Mouse (Mus musculus): ENCODE results near the gene Cd164. TPM values are rescaled to one million over a fixed set of nuclear protein-coding genes. Genes with fewer than 3 reads are reported as not detected.

Gene Cd164
- polyA plus RNA-seq, 2 experiments: 30.2 to 59.7 TPM

GRCm38 (mm10) chr10:41525696-41526095, 6.5 kb downstream of the Cd164 start:
- Histone ChIP-seq H3K9ac (replicated peaks) (no peak overlapping the region), H3K9me3 (ENCODE audit: control insufficient read depth, low read length) (no peaks in the 10 kb centered on the region), H3K36me3 (replicated peaks; ENCODE audit: control insufficient read depth, insufficient read depth, low read depth) (peaks cover 22% of the 10 kb centered on the region), H3K27me3 (ENCODE audit: control insufficient read depth, insufficient read depth, low read length) (no peaks in the 10 kb centered on the region), H3K27ac (no peak overlapping the region), H3K4me1 (replicated peaks; ENCODE audit: control insufficient read depth in 2 of 2, insufficient read depth in 2 of 2, low read length in 1 of 2) (peaks cover 8 to 12% of the 10 kb centered on the region in 2 experiments), H3K4me3 (ENCODE audit: insufficient read depth in 1 of 2, low read depth in 2 of 2, low read length in 2 of 2) (no peak overlapping the region), H3K4me2 (ENCODE audit: low read depth) (no peak overlapping the region)
- ATAC-seq (ENCODE audit: insufficient read depth) (no peak), DNase-seq (ENCODE audit: low read depth in 3 of 3, low spot score in 3 of 3) (no peak)
- TF ChIP-seq CTCF (IDR thresholded peaks at IDR 0.05; ENCODE audit: low read depth) (no peak), EP300 (IDR thresholded peaks at IDR 0.05; ENCODE audit: low read depth) (no peak)
- 51% methylated on average over 1 of the region's 1 CpGs for WGBS (ENCODE audit: insufficient replicate concordance)

- no peaks in the 10 kb centered on the region for H3K27me3 ChIP-seq (ENCODE audit: control insufficient read depth, insufficient read depth, low read length)
- no peak overlapping the region for H3K4me2 ChIP-seq (ENCODE audit: low read depth)
- peaks cover 17% of the 10 kb centered on the region for H3K36me3 ChIP-seq (replicated peaks; ENCODE audit: control insufficient read depth, insufficient read depth, low read depth)
- no peaks in the 10 kb centered on the region for H3K4me1 ChIP-seq (replicated peaks; ENCODE audit: control insufficient read depth in 2 of 2, insufficient read depth in 2 of 2, low read length in 1 of 2)
- H3K9ac ChIP-seq (replicated peaks): no peak overlapping the region
- no peak for DNase-seq (ENCODE audit: low read depth in 3 of 3, low spot score in 3 of 3)
- 80% methylated on average over 5 of the region's 5 CpGs for WGBS (ENCODE audit: insufficient replicate concordance)
- TF ChIP-seq EP300 (IDR thresholded peaks at IDR 0.05; ENCODE audit: low read depth) (no peak), CTCF (IDR thresholded peaks at IDR 0.05; ENCODE audit: low read depth) (no peak)
- H3K27ac ChIP-seq: no peak overlapping the region
- no peak for ATAC-seq (ENCODE audit: insufficient read depth)
- H3K9me3 ChIP-seq (ENCODE audit: control insufficient read depth, low read length): no peaks in the 10 kb centered on the region
- no peak overlapping the region for H3K4me3 ChIP-seq (ENCODE audit: insufficient read depth in 1 of 2, low read depth in 2 of 2, low read length in 2 of 2)
Measured at GRCm38 (mm10) chr10:41529972-41530371, 10.8 kb downstream of the Cd164 start.

- no peaks in the 10 kb centered on the region for H3K4me1 ChIP-seq (replicated peaks; ENCODE audit: control insufficient read depth in 2 of 2, insufficient read depth in 2 of 2, low read length in 1 of 2)
- 68% methylated on average over 2 of the region's 2 CpGs for WGBS (ENCODE audit: insufficient replicate concordance)
- H3K4me3 ChIP-seq (ENCODE audit: insufficient read depth in 1 of 2, low read depth in 2 of 2, low read length in 2 of 2): no peak overlapping the region
- no peaks in the 10 kb centered on the region for H3K9me3 ChIP-seq (ENCODE audit: control insufficient read depth, low read length)
- no peak overlapping the region for H3K27ac ChIP-seq
- DNase-seq (ENCODE audit: low read depth in 3 of 3, low spot score in 3 of 3) (no peak), ATAC-seq (ENCODE audit: insufficient read depth) (no peak)
- TF ChIP-seq CTCF (IDR thresholded peaks at IDR 0.05; ENCODE audit: low read depth): no peak
- no peak for TF ChIP-seq EP300 (IDR thresholded peaks at IDR 0.05; ENCODE audit: low read depth)
- H3K9ac ChIP-seq (replicated peaks): no peak overlapping the region
- peaks cover 3% of the 10 kb centered on the region; the same call in 1 of the 2 replicates for H3K36me3 ChIP-seq (replicated peaks; ENCODE audit: control insufficient read depth, insufficient read depth, low read depth)
- no peaks in the 10 kb centered on the region for H3K27me3 ChIP-seq (ENCODE audit: control insufficient read depth, insufficient read depth, low read length)
- no peak overlapping the region for H3K4me2 ChIP-seq (ENCODE audit: low read depth)
Measured at GRCm38 (mm10) chr10:41535991-41536390, 16.8 kb downstream of the Cd164 start.

- H3K4me1 ChIP-seq (replicated peaks; ENCODE audit: control insufficient read depth in 2 of 2, insufficient read depth in 2 of 2, low read length in 1 of 2): no peaks in the 10 kb centered on the region
- no peak overlapping the region for H3K9ac ChIP-seq (replicated peaks)
- no peak overlapping the region for H3K27ac ChIP-seq
- H3K4me3 ChIP-seq (ENCODE audit: insufficient read depth in 1 of 2, low read depth in 2 of 2, low read length in 2 of 2): no peak overlapping the region
- no peaks in the 10 kb centered on the region for H3K9me3 ChIP-seq (ENCODE audit: control insufficient read depth, low read length)
- no peak overlapping the region for H3K4me2 ChIP-seq (ENCODE audit: low read depth)
- H3K36me3 ChIP-seq (replicated peaks; ENCODE audit: control insufficient read depth, insufficient read depth, low read depth): peaks cover 3% of the 10 kb centered on the region; the same call in 1 of the 2 replicates
- H3K27me3 ChIP-seq (ENCODE audit: control insufficient read depth, insufficient read depth, low read length): no peaks in the 10 kb centered on the region
- 67% methylated on average over 1 of the region's 1 CpGs for WGBS (ENCODE audit: insufficient replicate concordance)
- no peak for ATAC-seq (ENCODE audit: insufficient read depth)
- TF ChIP-seq EP300 (IDR thresholded peaks at IDR 0.05; ENCODE audit: low read depth): no peak
- no peak for TF ChIP-seq CTCF (IDR thresholded peaks at IDR 0.05; ENCODE audit: low read depth)
- DNase-seq (ENCODE audit: low read depth in 3 of 3, low spot score in 3 of 3): no peak
Measured at GRCm38 (mm10) chr10:41536714-41537113, 17.5 kb downstream of the Cd164 start.

- no peak overlapping the region for H3K4me2 ChIP-seq (ENCODE audit: low read depth)
- DNase-seq (ENCODE audit: low read depth in 3 of 3, low spot score in 3 of 3): no peak
- no peak overlapping the region for H3K9ac ChIP-seq (replicated peaks)
- WGBS (ENCODE audit: insufficient replicate concordance): 76% methylated on average over 4 of the region's 4 CpGs
- H3K36me3 ChIP-seq (replicated peaks; ENCODE audit: control insufficient read depth, insufficient read depth, low read depth): peaks cover 2% of the 10 kb centered on the region; the same call in 1 of the 2 replicates
- no peak overlapping the region for H3K4me3 ChIP-seq (ENCODE audit: insufficient read depth in 1 of 2, low read depth in 2 of 2, low read length in 2 of 2)
- no peaks in the 10 kb centered on the region for H3K4me1 ChIP-seq (replicated peaks; ENCODE audit: control insufficient read depth in 2 of 2, insufficient read depth in 2 of 2, low read length in 1 of 2)
- H3K27me3 ChIP-seq (ENCODE audit: control insufficient read depth, insufficient read depth, low read length): no peaks in the 10 kb centered on the region
- ATAC-seq (ENCODE audit: insufficient read depth): no peak
- no peaks in the 10 kb centered on the region for H3K9me3 ChIP-seq (ENCODE audit: control insufficient read depth, low read length)
- no peak for TF ChIP-seq EP300 (IDR thresholded peaks at IDR 0.05; ENCODE audit: low read depth)
- no peak for TF ChIP-seq CTCF (IDR thresholded peaks at IDR 0.05; ENCODE audit: low read depth)
- no peak overlapping the region for H3K27ac ChIP-seq
Measured at GRCm38 (mm10) chr10:41537226-41537982, 18.2 kb downstream of the Cd164 start.
